In the genomic region with DNA sequence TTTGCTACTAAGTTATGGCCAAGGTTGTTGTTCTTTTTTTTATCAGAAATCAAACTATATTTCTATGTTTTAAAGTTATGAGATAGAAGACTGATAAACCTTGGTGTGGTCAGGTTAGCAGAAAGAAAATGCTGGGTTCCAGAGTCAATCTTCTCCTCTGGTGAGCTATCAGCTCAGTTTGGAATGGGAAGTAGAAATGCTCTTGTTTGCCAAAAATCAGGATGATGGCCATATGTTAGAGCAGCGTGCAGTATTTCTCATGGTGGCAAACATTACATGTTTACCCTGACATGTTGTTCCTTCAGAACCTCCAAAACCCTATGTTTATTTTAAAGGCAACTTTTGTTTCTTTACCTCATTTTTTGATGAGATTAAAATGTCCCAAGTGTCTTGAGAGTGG, we compare ENCODE assay signal across 17 mouse cellular contexts.
"Had no signal": no experiment of that assay in that cellular context is flagged by ENCODE, and none has a peak within 500 bp of the region (broad histone marks: within the 10 kb centered on the region; RNA-seq: fewer than 3 reads in every experiment).

No protein-coding gene starts in this region.

- H3K9me3 ChIP-seq: limb, embryonic 10.5 days; liver, embryonic 15.5 days; lung, embryonic 15.5 days had no signal

- H3K9ac ChIP-seq: limb, embryonic 13.5 days; liver, embryonic 12.5 days; liver, embryonic 15.5 days; lung, embryonic 15.5 days had no signal

- H3K4me2 ChIP-seq: limb, embryonic 13.5 days; liver, embryonic 12.5 days; liver, embryonic 15.5 days; lung, embryonic 15.5 days; midbrain, embryonic 11.5 days had no signal

- H3K4me3 ChIP-seq: layer of hippocampus, adult 2 months; limb, embryonic 10.5 days; limb, embryonic 13.5 days; liver, embryonic 12.5 days; liver, embryonic 15.5 days; lung, embryonic 15.5 days had no signal

- H3K36me3 ChIP-seq: limb, embryonic 10.5 days; limb, embryonic 13.5 days; liver, embryonic 12.5 days; liver, embryonic 15.5 days; lung, embryonic 15.5 days had no signal

- H3K27me3 ChIP-seq: limb, embryonic 13.5 days; liver, embryonic 12.5 days; liver, embryonic 15.5 days; lung, embryonic 15.5 days had no signal

- H3K4me1 ChIP-seq: limb, embryonic 10.5 days; limb, embryonic 13.5 days; liver, embryonic 12.5 days; liver, embryonic 15.5 days; lung, embryonic 15.5 days had no signal

- DNase-seq: kidney, postnatal 25 days; layer of hippocampus, adult 9-11 months; liver; lung, adult 18-20 months; lung, postnatal 10 days; lung, postnatal 36 days; midbrain, embryonic 14.5 days; thymus, adult 2 months; thymus, postnatal 14 days had no signal

- H3K27ac ChIP-seq: kidney, postnatal 0 days; layer of hippocampus, adult 2 months; limb, embryonic 10.5 days; limb, embryonic 13.5 days; liver, embryonic 12.5 days; liver, embryonic 15.5 days; lung, embryonic 15.5 days had no signal

- ATAC-seq: liver, embryonic 12.5 days had no signal
